8 mouse cellular contexts compared by ENCODE assay signal in genomic region chr13:28629431-28630331, GRCm38 (mm10).
A peak's percentile ranks its signal among the peaks of the same experiment; 100 is the strongest.
DNase-seq lines count a peak whose midpoint lies in the region; ATAC-seq and TF ChIP-seq lines count a peak whose summit lies in the region.

No protein-coding gene starts in this region.

- TF ChIP-seq POLR2A in liver, adult 2 months (IDR thresholded peaks at IDR 0.05; ENCODE audit: extremely low read depth, insufficient read depth, low read length), result no peak

- WGBS in liver, embryonic 12.5 days (ENCODE audit: insufficient replicate concordance), result 48% methylated on average over 9 of the region's 9 CpGs
- 51% methylated on average over 9 of the region's 9 CpGs for WGBS in hindbrain, embryonic 15.5 days
- 60% methylated on average over 9 of the region's 9 CpGs for WGBS in liver, adult 2 months
- 49% methylated on average over 9 of the region's 9 CpGs for WGBS in neural tube, embryonic 12.5 days

- H3K4me1 ChIP-seq in liver, embryonic 12.5 days, result peaks cover 9% of the 10 kb centered on the region
- H3K4me1 ChIP-seq in hindbrain, embryonic 15.5 days (replicated peaks), result peaks cover 15% of the 10 kb centered on the region
- peaks cover 4% of the 10 kb centered on the region; the same call in 1 of the 2 replicates for H3K4me1 ChIP-seq in liver, adult 2 months (ENCODE audit: control insufficient read depth, insufficient read depth, low read length)
- peaks cover 21% of the 10 kb centered on the region for H3K4me1 ChIP-seq in neural tube, embryonic 12.5 days

- H3K36me3 ChIP-seq in liver, embryonic 12.5 days, result no peaks in the 10 kb centered on the region
- no peaks in the 10 kb centered on the region for H3K36me3 ChIP-seq in hindbrain, embryonic 15.5 days
- no peaks in the 10 kb centered on the region for H3K36me3 ChIP-seq in liver, adult 2 months (ENCODE audit: control insufficient read depth, insufficient read depth, low read length)
- no peaks in the 10 kb centered on the region for H3K36me3 ChIP-seq in neural tube, embryonic 12.5 days

- H3K79me2 ChIP-seq in liver, adult 2 months (ENCODE audit: control insufficient read depth, insufficient read depth, low read length), result no peaks in the 10 kb centered on the region

- no peak for ATAC-seq in liver, embryonic 12.5 days
- peak; percentile 37; the same call in 1 of the 2 replicates for ATAC-seq in hindbrain, embryonic 15.5 days (ENCODE audit: low FRiP score, low read depth)
- ATAC-seq in neural tube, embryonic 12.5 days (ENCODE audit: low FRiP score, low read depth), result 0 out of 2 replicates have a peak, but pooled peaks have one; percentile 11

- H3K4me2 ChIP-seq in liver, embryonic 12.5 days, result no peak overlapping the region
- no peak overlapping the region for H3K4me2 ChIP-seq in hindbrain, embryonic 15.5 days
- no peak overlapping the region for H3K4me2 ChIP-seq in neural tube, embryonic 12.5 days (replicated peaks)

- no peak overlapping the region for H3K9ac ChIP-seq in liver, embryonic 12.5 days
- H3K9ac ChIP-seq in hindbrain, embryonic 15.5 days, result no peak overlapping the region
- H3K9ac ChIP-seq in liver, adult 2 months (ENCODE audit: low read depth, low read length), result no peak overlapping the region
- no peak overlapping the region for H3K9ac ChIP-seq in neural tube, embryonic 12.5 days

- H3K27ac ChIP-seq in liver, embryonic 12.5 days, result no peak overlapping the region
- peak overlapping the region; percentile 80 for H3K27ac ChIP-seq in gastrocnemius, adult 2 months
- peak overlapping the region; percentile 64 for H3K27ac ChIP-seq in hindbrain, embryonic 15.5 days (replicated peaks)
- peak overlapping the region; percentile 12; the same call in 1 of the 2 replicates for H3K27ac ChIP-seq in liver, adult 2 months (replicated peaks; ENCODE audit: insufficient read depth, low read depth, low read length)
- H3K27ac ChIP-seq in neural tube, embryonic 12.5 days, result no peak overlapping the region

- intact Hi-C loops in gastrocnemius, adult 2 months (cut with DNase I), result loop anchor here (5.0 kb wide), 1 partner anchor 323 kb away; the partner anchor contains the start of gene Sox4

- H3K9me3 ChIP-seq in liver, embryonic 12.5 days (replicated peaks), result no peaks in the 10 kb centered on the region
- no peaks in the 10 kb centered on the region for H3K9me3 ChIP-seq in hindbrain, embryonic 15.5 days
- H3K9me3 ChIP-seq in neural tube, embryonic 12.5 days, result 0 out of 2 replicates have a peak, but pooled peaks cover 5% of the 10 kb centered on the region

- no peak for TF ChIP-seq CTCF in gastrocnemius, adult 2 months (IDR thresholded peaks at IDR 0.05)
- no peak for TF ChIP-seq CTCF in liver, adult 2 months (IDR thresholded peaks at IDR 0.05; ENCODE audit: low read depth, low read length)

- H3K27me3 ChIP-seq in liver, embryonic 12.5 days (replicated peaks), result no peaks in the 10 kb centered on the region
- no peaks in the 10 kb centered on the region for H3K27me3 ChIP-seq in hindbrain, embryonic 15.5 days
- no peaks in the 10 kb centered on the region for H3K27me3 ChIP-seq in liver, adult 2 months (ENCODE audit: control insufficient read depth, insufficient read depth, low read length)
- no peaks in the 10 kb centered on the region for H3K27me3 ChIP-seq in neural tube, embryonic 12.5 days (replicated peaks)

- DNase-seq in liver, result peak; percentile 5
- DNase-seq in gastrocnemius, adult 2 months, result peak; percentile 61
- no peak for DNase-seq in liver, adult 2 months (ENCODE audit: extremely low read depth, low read depth, low spot score)
- DNase-seq in left cerebral cortex, adult 11 months (ENCODE audit: low spot score), result no peak
- DNase-seq in left cerebral cortex, adult 8-10 months (ENCODE audit: low spot score in 2 of 2), result no peak

- H3K4me3 ChIP-seq in liver, embryonic 12.5 days, result no peak overlapping the region
- peak overlapping the region; percentile 48 for H3K4me3 ChIP-seq in gastrocnemius, adult 2 months
- H3K4me3 ChIP-seq in hindbrain, embryonic 15.5 days, result no peak overlapping the region
- no peak overlapping the region for H3K4me3 ChIP-seq in liver, adult 2 months (ENCODE audit: insufficient read depth, low read depth, low read length)
- no peak overlapping the region for H3K4me3 ChIP-seq in neural tube, embryonic 12.5 days

Comparison
In these comparisons a context has a peak if more than half of its experiments do, and no peak if none do; other contexts are left out.
1. DNase-seq: peak in liver (single experiment) and gastrocnemius, adult 2 months (single experiment); none in liver, adult 2 months (single experiment), left cerebral cortex, adult 11 months (single experiment) and left cerebral cortex, adult 8-10 months (0 of 2).
2. H3K27ac ChIP-seq: peak in gastrocnemius, adult 2 months (single experiment), hindbrain, embryonic 15.5 days (single experiment) and liver, adult 2 months (single experiment); none in liver, embryonic 12.5 days (single experiment) and neural tube, embryonic 12.5 days (single experiment).